In the genomic region with DNA sequence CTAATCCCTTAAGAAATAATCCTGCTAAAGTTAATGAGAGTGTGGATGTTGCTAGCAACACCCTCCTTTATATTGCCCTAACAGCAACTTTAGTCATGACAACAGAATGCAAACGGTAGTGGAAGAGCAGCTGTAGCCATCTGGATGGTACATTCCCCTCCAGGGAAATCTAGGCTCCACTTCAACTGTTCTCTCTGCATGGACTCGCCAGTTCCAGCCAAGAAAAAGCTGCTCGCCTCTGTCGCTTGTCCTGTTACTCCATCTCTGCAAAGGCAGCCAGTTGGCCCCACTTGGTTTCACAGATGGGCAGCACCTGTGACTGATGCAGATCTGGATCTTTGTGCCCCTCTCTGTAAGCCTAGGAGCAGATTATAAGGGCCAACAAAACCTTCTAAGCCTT, we compare ENCODE assay signal across 21 mouse cellular contexts. TPM values are rescaled to one million over a fixed set of nuclear protein-coding genes. Genes with fewer than 3 reads are reported as not detected.
DNase-seq lines count a peak whose midpoint lies in the region; ATAC-seq and TF ChIP-seq lines count a peak whose summit lies in the region.
"Had no signal": no experiment of that assay in that cellular context is flagged by ENCODE, and none has a peak within 500 bp of the region (broad histone marks: within the 10 kb centered on the region; RNA-seq: fewer than 3 reads in every experiment).

No protein-coding gene starts in this region.

- WGBS in forebrain, postnatal 0 days = 37% methylated on average over 4 of the region's 4 CpGs
- 62% methylated on average over 4 of the region's 4 CpGs for WGBS in forebrain, embryonic 10.5 days
- WGBS in lung, embryonic 14.5 days = 50% methylated on average over 4 of the region's 4 CpGs

- H3K4me3 ChIP-seq in forebrain, postnatal 0 days (ENCODE audit: low read depth, low read length) = no peak overlapping the region
- no peak overlapping the region for H3K4me3 ChIP-seq in forebrain, embryonic 10.5 days
- H3K4me3 ChIP-seq in lung, embryonic 14.5 days (ENCODE audit: low read depth, low read length) = no peak overlapping the region
- H3K4me3 ChIP-seq: liver, embryonic 12.5 days; megakaryocyte, embryonic 14.5 days had no signal

- no peaks in the 10 kb centered on the region for H3K27me3 ChIP-seq in forebrain, postnatal 0 days (ENCODE audit: insufficient read depth, low read length)
- peaks cover 17% of the 10 kb centered on the region for H3K27me3 ChIP-seq in forebrain, embryonic 10.5 days (ENCODE audit: poor library complexity, severe bottlenecking)
- no peaks in the 10 kb centered on the region for H3K27me3 ChIP-seq in lung, embryonic 14.5 days (ENCODE audit: insufficient read depth, low read length)
- H3K27me3 ChIP-seq: liver, embryonic 12.5 days had no signal

- H3K27ac ChIP-seq in forebrain, postnatal 0 days (ENCODE audit: low read depth, low read length) = no peak overlapping the region
- H3K27ac ChIP-seq in forebrain, embryonic 10.5 days = no peak overlapping the region
- H3K27ac ChIP-seq in lung, embryonic 14.5 days (ENCODE audit: low read depth) = no peak overlapping the region
- H3K27ac ChIP-seq: liver, embryonic 12.5 days had no signal

- ATAC-seq in forebrain, postnatal 0 days = 0 out of 2 replicates have a peak, but pooled peaks have one; percentile 20
- no peak for ATAC-seq in lung, embryonic 14.5 days (ENCODE audit: insufficient read depth)
- ATAC-seq: intestine, postnatal 0 days; liver, embryonic 12.5 days had no signal

- no peaks in the 10 kb centered on the region for H3K36me3 ChIP-seq in forebrain, postnatal 0 days (ENCODE audit: insufficient read depth)
- H3K36me3 ChIP-seq in forebrain, embryonic 10.5 days (replicated peaks) = no peaks in the 10 kb centered on the region
- H3K36me3 ChIP-seq in lung, embryonic 14.5 days (ENCODE audit: insufficient read depth) = no peaks in the 10 kb centered on the region
- H3K36me3 ChIP-seq: liver, embryonic 12.5 days had no signal

- peak; percentile 0 for DNase-seq in forebrain, postnatal 0 days
- no peak for DNase-seq in forebrain, embryonic 10.5 days (ENCODE audit: extremely low spot score, low spot score)
- DNase-seq in kidney, postnatal 14 days = peak; percentile 4
- DNase-seq in kidney, adult 8-10 months = no peak
- DNase-seq in brain, embryonic 14.5 days (ENCODE audit: low read depth) = peak; percentile 20
- peak; percentile 13 for DNase-seq in lung, embryonic 14.5 days
- no peak for DNase-seq in neural tube, embryonic 10.5 days (ENCODE audit: extremely low spot score, low spot score)
- DNase-seq in adrenal gland, adult 2 months = no peak
- DNase-seq: adrenal gland, postnatal 25 days; gastrocnemius, postnatal 14 days; right cerebral cortex, postnatal 25 days; thymus, adult 2 months had no signal

- H3K9me3 ChIP-seq in forebrain, postnatal 0 days (ENCODE audit: low read length) = no peaks in the 10 kb centered on the region
- H3K9me3 ChIP-seq in forebrain, embryonic 10.5 days = no peaks in the 10 kb centered on the region
- no peaks in the 10 kb centered on the region for H3K9me3 ChIP-seq in lung, embryonic 14.5 days (ENCODE audit: low read depth, low read length)
- H3K9me3 ChIP-seq: liver, embryonic 12.5 days; megakaryocyte, embryonic 14.5 days had no signal

- no peak for TF ChIP-seq POLR2A in brain, embryonic 14.5 days (IDR thresholded peaks at IDR 0.05; ENCODE audit: borderline replicate concordance, extremely low read depth, insufficient read depth, insufficient read length, poor library complexity, severe bottlenecking)

- no peak overlapping the region for H3K9ac ChIP-seq in forebrain, postnatal 0 days
- H3K9ac ChIP-seq in lung, embryonic 14.5 days = no peak overlapping the region
- H3K9ac ChIP-seq: liver, embryonic 12.5 days had no signal

- no peak for TF ChIP-seq CTCF in forebrain, postnatal 0 days (IDR thresholded peaks at IDR 0.05; ENCODE audit: low read depth)
- TF ChIP-seq CTCF in brain, embryonic 14.5 days (IDR thresholded peaks at IDR 0.05; ENCODE audit: borderline replicate concordance, extremely low read depth, insufficient read depth, insufficient read length) = no peak
- TF ChIP-seq CTCF in lung, embryonic 14.5 days (IDR thresholded peaks at IDR 0.05; ENCODE audit: low read depth) = no peak

- H3K4me1 ChIP-seq in forebrain, postnatal 0 days (ENCODE audit: insufficient read depth) = no peaks in the 10 kb centered on the region
- H3K4me1 ChIP-seq in forebrain, embryonic 10.5 days = no peaks in the 10 kb centered on the region
- no peaks in the 10 kb centered on the region for H3K4me1 ChIP-seq in lung, embryonic 14.5 days (ENCODE audit: insufficient read depth)
- H3K4me1 ChIP-seq: liver, embryonic 12.5 days; megakaryocyte, embryonic 14.5 days had no signal

- H3K4me2 ChIP-seq in forebrain, postnatal 0 days (ENCODE audit: low read depth) = no peak overlapping the region
- H3K4me2 ChIP-seq in lung, embryonic 14.5 days = no peak overlapping the region
- H3K4me2 ChIP-seq: liver, embryonic 12.5 days had no signal

RNA-seq across cellular contexts. Expression of gene 4933428M09Rik, which starts 45.0 kb away (rescaled TPM):
- not detected in 2 replicates for total RNA-seq in forebrain, postnatal 0 days (2014; rRNA removed)
- not detected in 2 replicates for polyA plus RNA-seq in forebrain, postnatal 0 days (2015; fragmentation: Nextera tagmentation; extraction: Ambion mirVana)
- not detected in 2 replicates for polyA plus RNA-seq in forebrain, embryonic 10.5 days (2016; fragmentation: Nextera tagmentation; extraction: Ambion mirVana)
- polyA plus RNA-seq in brain, embryonic 14.5 days (2012; rRNA removed) = not detected in 2 replicates
- not detected in 2 replicates for polyA plus RNA-seq in lung, embryonic 14.5 days (2014; fragmentation: Nextera tagmentation; extraction: Ambion mirVana)
- total RNA-seq in adrenal gland, adult 2 months (2021) = not detected
- not detected in 2 replicates for polyA plus RNA-seq in adrenal gland, adult 2 months (2012; rRNA removed)
- total RNA-seq: adrenal gland, postnatal 25 days; common myeloid progenitor, adult 5-6 weeks; ES-E14; gastrocnemius, postnatal 14 days; layer of hippocampus, adult 8-10 months; left cerebral cortex, postnatal 14 days had no signal
- polyA plus RNA-seq: C2C12; heart, postnatal 0 days; intestine, postnatal 0 days; liver, embryonic 12.5 days; thymus, adult 2 months had no signal

RNA-seq across cellular contexts. Expression of gene 4930513O06Rik, which starts 48.0 kb away (rescaled TPM):
- total RNA-seq in forebrain, postnatal 0 days (2014; rRNA removed) = not detected in 2 replicates
- polyA plus RNA-seq in forebrain, postnatal 0 days (2015; fragmentation: Nextera tagmentation; extraction: Ambion mirVana) = not detected in 2 replicates
- not detected in 2 replicates for polyA plus RNA-seq in forebrain, embryonic 10.5 days (2016; fragmentation: Nextera tagmentation; extraction: Ambion mirVana)
- not detected in 2 replicates for polyA plus RNA-seq in brain, embryonic 14.5 days (2012; rRNA removed)
- not detected in 2 replicates for polyA plus RNA-seq in lung, embryonic 14.5 days (2014; fragmentation: Nextera tagmentation; extraction: Ambion mirVana)
- not detected for total RNA-seq in adrenal gland, adult 2 months (2021)
- polyA plus RNA-seq in adrenal gland, adult 2 months (2012; rRNA removed) = not detected in 2 replicates
- total RNA-seq: adrenal gland, postnatal 25 days; common myeloid progenitor, adult 5-6 weeks; ES-E14; gastrocnemius, postnatal 14 days; layer of hippocampus, adult 8-10 months; left cerebral cortex, postnatal 14 days had no signal
- polyA plus RNA-seq: C2C12; heart, postnatal 0 days; intestine, postnatal 0 days; liver, embryonic 12.5 days; thymus, adult 2 months had no signal

RNA-seq across cellular contexts. Expression of gene Serpina7, which starts 49.0 kb away (rescaled TPM):
- total RNA-seq in forebrain, postnatal 0 days (2014; rRNA removed) = 0.10 TPM in 1 of 2 replicates, not detected in the other
- not detected in 2 replicates for polyA plus RNA-seq in forebrain, postnatal 0 days (2015; fragmentation: Nextera tagmentation; extraction: Ambion mirVana)
- polyA plus RNA-seq in forebrain, embryonic 10.5 days (2016; fragmentation: Nextera tagmentation; extraction: Ambion mirVana) = not detected in 2 replicates
- 0.05 and 0.15 TPM in 2 replicates for polyA plus RNA-seq in brain, embryonic 14.5 days (2012; rRNA removed)
- polyA plus RNA-seq in lung, embryonic 14.5 days (2014; fragmentation: Nextera tagmentation; extraction: Ambion mirVana) = 0.22 and 0.39 TPM in 2 replicates
- not detected for total RNA-seq in adrenal gland, adult 2 months (2021)
- polyA plus RNA-seq in adrenal gland, adult 2 months (2012; rRNA removed) = not detected in 2 replicates
- total RNA-seq: adrenal gland, postnatal 25 days; common myeloid progenitor, adult 5-6 weeks; gastrocnemius, postnatal 14 days; layer of hippocampus, adult 8-10 months; left cerebral cortex, postnatal 14 days had no signal
- polyA plus RNA-seq: C2C12; heart, postnatal 0 days had no signal

Comparison
In these comparisons a context has a peak if more than half of its experiments do, and no peak if none do; other contexts are left out.
1. DNase-seq: peak in forebrain, postnatal 0 days (single experiment), kidney, postnatal 14 days (single experiment), brain, embryonic 14.5 days (single experiment) and lung, embryonic 14.5 days (single experiment); none in forebrain, embryonic 10.5 days (single experiment), kidney, adult 8-10 months (0 of 2), neural tube, embryonic 10.5 days (single experiment) and adrenal gland, adult 2 months (single experiment).